Mouse (Mus musculus) gonadal fat pad, adult 2 months (tissue): ENCODE measurements around the gene Thop1. TPM values are rescaled to one million over a fixed set of nuclear protein-coding genes. Genes with fewer than 3 reads are reported as not detected.
A peak's percentile ranks its signal among the peaks of the same experiment; 100 is the strongest.
"Not testable (repeated sequence)": the region's sequence is repeated elsewhere in the genome, so short reads cannot be mapped to it uniquely, and the experiment has no call there.

Experiments used
- DNase-seq: peaks from one replicate; pipeline ENCODE4 v3.0.0-alpha.2; 2012; ENCODE audit warnings: low read depth
- polyA plus RNA-seq: library from polyadenylated mRNA; depleted of rRNA; stranded (reverse); fragments of >200 nt; gene quantifications from 2 replicates; pipeline ENCODE4 v1.2.3, GENCODE M21; 2012; rRNA removed

Thop1 gene
- 31.7 and 35.0 TPM in 2 replicates for polyA plus RNA-seq

DNA sequence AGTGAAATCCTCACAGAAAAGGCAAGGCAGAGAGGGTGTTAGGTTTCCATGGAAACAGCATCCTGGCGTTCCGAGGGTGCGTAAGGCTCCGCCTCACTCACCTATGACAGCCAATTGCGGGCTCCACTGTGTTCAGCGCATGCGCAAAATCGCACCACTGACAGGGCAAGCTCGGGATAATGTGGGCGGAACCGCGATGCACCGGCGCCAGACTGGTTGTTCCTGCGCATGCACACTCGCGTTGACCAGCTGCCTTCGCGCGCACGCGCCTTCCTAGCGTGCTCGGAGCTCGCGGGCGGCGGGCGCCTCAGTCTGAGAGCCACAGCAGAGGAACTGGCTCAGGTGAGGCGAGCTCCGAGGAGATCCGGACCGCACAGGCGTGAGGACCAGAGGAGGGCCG lies at the start of gene Thop1:
Thop1 (plus strand) TSS at position 200 of the 400 bp plus-strand sequence.
- DNase-seq = peak; percentile 85

DNA sequence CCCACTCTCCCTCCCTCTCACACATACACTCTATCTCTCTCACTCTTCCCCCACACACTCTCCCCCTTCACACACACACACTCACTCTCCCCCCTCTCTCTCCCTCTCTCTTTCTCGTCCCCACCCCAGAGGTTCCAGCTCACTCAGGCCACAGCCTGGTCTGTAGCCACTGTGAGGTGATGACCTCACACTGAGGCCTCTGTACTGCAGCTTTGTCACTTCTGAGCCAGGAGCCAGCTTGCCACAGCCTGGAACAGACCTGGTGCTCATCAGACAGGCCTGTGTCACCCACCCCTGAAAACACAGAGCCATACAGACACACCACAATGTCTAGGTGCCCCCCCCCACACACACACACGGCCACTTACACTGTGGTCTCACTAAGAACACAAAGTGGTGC lies 49.6 kb upstream of the Thop1 start:
- no peak for DNase-seq

DNA sequence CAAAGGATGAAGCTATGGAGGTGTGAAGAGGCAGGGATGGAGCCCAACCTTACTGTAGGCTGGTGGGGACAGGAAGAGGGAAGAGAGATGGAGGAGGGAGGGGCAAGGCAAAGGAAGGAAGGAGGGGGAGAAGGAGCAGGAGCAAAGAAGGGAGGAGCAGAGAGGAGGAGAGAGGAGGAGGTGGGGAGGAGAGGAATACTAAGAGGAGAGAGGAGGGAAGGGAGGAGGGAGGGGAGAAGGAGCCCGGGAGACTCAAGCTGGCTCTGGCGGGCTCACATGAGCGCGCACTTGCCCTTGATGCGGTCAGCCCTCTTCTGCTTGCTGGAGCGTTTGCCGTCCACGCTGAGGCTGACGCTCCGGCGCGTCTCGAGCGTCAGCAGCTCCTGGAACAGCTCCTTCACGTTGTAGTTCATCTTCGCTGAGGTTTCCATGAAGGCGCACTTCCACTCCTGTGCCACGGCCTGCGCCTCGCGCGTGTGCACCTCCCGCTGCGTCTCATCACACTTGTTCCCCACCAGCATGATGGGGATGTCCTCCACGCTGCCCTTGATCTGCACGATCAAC lies 48.2 kb upstream of the Thop1 start:
- no peak for DNase-seq

DNA sequence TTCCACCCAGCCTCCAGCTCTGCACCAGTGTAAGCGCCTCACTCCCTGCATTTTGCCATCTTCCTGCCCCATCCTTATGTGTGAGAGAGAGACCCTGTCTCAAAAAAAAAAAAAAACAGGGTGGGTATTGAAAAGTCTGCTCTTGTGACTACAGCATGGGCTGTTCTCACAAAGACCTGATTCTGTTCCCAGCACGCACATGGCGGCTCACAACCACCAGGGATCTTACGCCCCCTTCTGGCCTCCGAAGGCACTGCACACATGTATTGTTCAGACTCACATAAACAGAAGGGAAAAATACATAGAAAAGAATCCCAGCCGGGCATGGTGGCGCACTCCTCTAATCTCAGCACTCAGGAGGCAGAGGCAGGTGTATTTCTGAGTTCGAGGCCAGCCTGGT lies 47.1 kb upstream of the Thop1 start:
- no peak for DNase-seq

DNA sequence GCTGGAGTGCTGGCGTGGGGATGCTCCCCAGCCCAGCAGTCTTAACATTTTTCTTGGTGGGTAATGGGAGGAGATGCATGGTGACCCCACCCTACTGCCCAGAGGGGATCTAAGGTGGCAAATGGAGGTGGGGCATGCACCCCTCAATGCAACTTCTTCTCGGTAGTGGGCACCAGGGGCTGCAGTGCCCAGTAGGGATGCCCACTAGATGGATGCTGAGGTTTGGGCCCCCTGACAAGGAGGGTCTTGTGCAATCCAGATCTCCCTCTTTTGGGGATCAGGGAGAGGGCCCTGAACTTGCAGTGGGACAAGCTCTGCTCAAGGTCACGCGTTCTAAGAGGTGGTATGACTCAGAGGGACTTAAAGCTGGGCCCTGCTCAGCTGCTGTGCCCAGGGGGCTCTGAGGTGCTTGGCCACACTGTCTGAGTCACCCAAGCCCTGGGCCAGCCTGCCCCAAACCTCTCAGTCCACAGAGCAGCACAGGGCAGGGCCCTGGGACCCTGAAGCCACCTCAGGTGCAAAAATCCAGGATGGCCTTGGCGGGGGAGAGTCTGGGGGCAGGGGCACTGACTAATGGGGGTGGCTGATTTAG lies 45.4 kb upstream of the Thop1 start:
- DNase-seq = no peak

DNA sequence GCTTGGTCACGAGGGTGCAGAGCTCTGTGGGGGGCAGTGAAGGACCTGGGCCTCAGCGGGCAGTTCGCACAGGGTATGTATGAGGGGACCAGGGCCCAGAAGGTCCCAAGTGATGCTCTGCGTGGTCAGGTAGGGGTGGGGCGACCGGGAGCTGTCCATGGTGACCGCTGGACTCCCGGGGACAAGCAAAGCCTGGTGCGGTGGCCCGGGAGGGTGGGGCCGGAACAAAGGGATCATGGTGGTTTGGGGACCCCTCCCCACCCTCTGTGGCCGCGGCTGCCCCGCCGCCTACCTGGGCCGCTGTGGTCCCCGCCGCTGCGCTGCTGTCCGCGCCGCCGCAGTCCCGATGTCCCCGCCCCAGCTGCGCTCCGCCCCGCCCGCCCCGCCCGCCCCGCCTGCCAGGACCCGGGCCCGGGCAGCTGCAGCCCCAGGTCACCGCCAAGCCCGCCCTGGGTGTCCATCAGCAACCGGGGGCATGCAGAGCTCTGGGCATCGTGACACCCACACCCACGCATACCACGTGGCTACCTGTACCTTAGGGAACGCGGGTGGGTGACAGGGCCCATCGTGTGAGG lies 44.7 kb upstream of the Thop1 start:
- DNase-seq = no peak

DNA sequence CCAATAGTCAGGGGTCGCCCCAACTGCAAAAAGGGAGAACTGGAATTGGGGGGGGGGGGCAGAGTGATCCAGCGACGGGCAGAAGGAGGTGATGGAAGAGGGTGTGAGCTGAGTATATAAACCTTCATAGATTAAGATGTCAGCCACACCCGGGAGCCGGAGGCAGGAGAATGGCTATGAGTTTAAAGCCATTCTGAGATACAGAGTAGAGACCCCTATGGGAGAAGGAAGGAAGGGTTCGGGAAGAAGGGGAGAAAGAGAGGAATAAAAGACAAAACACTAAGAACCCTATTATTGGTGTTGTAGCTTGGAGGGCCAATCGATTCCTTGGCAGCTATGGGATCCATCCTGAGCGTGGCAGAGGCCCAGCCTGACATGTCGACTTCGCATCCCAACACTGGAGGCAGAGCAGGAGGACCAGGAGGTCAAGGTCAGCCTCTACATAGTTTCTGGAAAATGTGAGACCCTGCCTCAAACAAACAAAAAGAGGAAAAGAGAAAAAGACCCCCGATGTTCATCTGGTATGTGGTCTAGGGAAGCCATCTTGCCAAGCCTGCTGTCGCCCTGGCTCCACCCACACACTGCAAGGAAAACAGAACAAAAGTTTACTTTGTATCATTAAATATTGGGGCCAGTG lies 44.1 kb upstream of the Thop1 start, which contains the start of gene Diras1:
Diras1 (minus strand) TSS at position 24 of the 637 bp plus-strand sequence.
- no peak for DNase-seq

DNA sequence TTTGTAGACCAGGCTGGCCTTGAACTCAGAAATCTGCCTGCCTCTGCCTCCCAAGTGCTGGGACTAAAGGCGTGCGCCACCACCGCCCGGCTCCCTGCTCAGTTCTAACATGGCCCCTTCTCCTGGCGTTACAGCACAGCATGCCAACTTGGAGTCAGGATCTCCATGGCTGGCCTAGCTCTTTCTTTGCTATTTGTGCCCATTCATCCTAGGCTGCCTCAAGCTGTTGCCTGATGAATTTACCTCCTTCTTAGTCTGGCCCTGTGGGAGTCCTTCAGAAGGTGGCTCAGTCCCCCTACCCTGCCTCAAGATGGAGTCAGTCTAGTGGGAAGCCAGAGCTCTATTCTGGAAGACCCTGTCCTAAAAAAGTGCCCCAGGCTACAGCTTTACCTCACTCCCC lies 43.0 kb upstream of the Thop1 start:
- DNase-seq = no peak

DNA sequence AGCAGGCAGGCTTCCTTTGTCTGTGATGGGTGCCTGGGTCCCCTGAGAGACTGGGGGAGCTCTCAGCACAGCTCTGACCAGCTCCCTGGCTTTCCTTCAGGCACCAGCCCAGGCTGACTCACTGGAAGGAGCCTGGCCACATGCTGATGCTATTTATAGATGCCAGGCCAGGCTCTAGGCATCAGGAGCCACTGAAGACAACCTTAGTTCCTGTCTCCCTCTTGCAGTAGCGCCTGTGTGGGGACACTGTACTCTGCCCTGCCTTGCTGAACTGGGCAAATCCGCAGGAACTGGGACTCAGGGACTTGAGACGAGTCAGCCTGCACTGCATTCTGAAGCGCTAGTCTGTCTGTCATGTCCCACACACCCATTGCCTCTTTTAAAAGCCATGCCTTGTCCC lies 42.5 kb upstream of the Thop1 start:
- no peak for DNase-seq

DNA sequence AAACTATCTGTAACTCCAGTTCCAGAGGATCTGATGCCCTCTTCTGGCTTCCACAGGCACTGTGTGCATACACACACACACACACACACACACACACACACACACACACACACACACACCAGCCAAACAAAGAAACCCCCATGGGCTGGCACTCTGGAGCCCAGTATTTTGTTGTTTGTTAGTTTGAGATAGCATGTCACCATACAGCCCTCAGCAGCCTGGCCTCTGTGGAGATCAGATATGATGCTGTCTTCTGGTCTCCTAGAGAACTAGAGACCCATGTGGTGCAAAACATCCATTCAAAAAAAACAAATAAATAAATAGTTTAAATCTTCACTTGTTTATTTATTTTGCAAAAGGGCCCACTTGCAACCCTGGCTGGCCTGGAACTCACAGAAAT lies 41.6 kb upstream of the Thop1 start:
- no peak for DNase-seq

DNA sequence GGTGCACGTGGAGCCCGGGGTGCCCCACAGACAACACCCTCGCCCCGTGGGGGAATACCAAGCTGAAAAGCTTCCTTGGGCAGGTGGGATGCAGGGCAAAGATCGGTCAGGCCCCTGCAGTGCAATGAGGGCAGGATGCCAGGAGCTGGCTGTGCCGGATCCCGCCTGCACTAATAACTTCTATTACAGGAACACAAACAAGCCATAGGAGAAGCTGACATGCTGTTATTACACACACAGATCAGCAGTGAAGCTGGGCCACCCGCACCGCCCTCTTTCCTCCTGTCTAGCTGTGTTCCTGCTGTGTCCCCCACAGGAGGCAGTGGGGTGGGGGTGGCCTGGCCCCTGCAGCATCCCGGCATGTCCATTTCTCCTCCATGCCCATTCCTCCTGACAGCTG lies 40.8 kb upstream of the Thop1 start:
- DNase-seq = no peak

DNA sequence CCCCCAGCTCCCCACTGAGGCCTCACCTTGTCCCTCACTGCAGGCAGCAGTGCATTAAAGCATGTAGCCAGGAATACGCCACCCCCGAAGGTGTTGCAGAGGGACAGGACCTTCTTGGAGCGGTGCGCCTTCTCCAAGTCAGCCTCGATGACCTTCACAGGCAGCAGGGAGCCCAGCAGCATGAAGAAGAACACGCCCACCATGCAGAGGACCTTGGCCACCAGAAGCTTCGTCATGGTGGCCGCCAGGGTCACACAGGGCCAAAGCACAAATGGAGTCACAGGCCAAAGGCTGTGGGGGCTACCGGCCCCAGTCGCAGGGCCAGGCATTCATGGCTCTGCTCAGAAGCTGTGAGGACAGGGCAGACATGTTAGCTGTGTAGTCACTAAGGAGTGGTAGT lies 36.2 kb upstream of the Thop1 start:
- no peak for DNase-seq

DNA sequence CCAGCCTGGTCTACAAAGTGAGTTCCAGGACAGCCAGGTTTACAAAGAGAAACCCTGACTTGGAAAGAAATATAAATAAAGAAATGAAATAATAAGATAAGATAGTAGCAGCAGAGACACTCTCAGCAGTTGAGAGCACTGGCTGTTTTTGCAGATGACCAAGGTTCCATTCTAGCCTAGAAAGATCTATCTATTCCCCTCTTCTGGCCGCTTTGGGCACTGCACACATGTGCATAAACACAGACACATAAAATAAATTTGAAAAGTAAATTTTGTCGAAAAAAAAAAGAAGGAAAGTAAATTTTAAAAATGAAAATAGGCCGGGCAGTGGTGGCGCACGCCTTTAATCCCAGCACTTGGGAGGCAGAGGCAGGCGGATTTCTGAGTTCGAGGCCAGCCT lies 33.6 kb upstream of the Thop1 start:
- no peak for DNase-seq

DNA sequence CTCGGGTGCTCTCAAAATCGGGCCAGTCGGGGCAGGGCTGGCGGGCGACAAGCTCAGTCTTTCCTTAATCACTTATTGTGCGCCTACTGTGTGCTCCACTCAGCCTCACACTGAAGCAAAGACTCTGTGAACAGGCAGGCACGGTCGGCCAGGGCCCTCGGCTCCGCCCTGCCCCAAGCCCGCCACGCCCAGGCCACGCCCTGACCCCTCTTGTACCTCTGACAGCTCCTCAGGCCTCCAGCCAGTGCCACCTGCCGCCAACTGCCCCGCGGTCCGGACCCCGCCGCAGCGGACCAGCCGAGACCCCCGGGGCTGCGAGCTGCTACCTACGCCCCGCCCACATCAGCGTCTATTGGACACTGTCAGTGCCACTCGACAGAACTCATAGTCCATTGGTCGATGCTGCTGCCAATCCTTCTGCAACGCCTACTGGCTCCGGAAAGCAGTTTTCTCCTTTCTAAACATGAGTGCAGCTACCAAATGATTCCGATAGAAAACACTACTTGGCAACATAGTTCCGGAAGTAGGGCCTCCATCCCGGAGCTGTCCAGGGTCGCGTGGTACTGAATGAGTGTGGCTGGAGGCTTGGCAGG lies 32.8 kb upstream of the Thop1 start, which contains the start of gene Slc39a3:
Slc39a3 (minus strand) TSS at position 439 of the 593 bp plus-strand sequence.
- DNase-seq = no peak

DNA sequence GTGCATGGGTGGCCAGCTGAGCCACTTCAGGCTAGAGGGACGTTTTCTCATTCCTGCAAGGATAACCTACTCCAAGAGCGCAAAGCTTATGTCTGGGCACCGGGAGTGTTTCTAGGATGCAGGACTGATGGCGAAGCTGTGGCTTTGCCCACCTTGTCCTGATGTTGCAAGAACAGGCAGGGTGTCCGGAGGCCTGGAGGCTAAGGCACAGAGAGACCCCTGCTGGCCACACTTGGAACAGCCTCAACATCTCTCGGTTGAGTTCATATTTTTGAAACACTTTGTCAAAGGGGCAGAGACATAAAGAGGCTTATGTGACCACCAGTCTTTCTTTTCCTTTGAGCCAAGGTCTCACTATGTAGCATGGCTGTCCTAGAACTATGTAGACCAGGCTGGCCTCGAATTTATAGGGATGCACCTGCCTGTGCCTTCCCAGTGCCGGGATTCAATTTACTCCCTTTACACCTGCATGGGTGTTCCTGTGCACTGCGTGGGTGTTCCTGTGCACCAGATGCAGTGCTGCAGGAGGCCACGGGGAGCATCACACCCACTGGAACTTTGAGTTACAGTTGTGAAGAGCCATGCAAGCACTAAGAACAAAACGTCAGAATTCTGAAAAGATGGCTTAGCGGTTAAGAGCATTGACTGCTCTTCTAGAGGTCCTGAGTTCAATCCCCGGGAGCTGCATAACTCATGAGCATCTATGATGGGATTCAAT lies 28.2 kb upstream of the Thop1 start:
- no peak for DNase-seq

DNA sequence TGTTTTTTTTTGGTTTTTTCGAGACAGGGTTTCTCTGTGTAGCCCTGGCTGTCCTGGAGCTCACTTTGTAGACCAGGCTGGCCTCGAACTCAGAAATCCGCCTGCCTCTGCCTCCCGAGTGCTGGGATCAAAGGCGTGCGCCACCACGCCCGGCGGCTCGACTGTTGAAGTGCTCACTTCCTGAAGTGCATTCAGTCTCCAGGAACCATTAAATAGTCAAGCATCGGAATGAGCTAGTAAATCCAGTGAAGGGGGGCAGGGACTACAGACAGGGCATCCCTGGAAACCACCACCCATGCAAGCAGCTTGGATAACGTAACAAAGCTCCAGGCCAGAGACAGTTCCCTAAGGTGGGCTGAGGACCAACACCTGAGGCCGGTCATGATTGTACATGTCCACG lies 24.6 kb upstream of the Thop1 start:
- DNase-seq = not testable (repeated sequence)

DNA sequence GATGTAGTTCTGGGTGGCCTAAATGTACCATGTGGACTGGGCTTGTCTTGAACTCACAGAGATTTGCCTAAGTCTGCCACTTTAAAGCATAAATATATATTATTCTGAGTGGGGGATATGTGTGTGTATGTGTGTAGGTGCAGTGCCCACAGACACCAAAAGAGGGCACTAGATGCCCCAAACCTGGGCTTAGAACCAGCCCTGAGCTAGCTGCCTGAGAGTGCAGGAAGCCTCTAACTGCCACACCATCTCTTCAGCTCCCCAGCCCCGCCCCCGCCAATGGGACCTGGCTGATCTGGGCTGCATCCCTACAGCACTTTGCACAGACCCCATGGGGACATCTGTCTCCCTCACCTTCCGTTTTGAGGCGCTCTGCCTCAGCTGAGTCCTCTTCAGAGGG lies 19.2 kb upstream of the Thop1 start:
- DNase-seq = no peak

DNA sequence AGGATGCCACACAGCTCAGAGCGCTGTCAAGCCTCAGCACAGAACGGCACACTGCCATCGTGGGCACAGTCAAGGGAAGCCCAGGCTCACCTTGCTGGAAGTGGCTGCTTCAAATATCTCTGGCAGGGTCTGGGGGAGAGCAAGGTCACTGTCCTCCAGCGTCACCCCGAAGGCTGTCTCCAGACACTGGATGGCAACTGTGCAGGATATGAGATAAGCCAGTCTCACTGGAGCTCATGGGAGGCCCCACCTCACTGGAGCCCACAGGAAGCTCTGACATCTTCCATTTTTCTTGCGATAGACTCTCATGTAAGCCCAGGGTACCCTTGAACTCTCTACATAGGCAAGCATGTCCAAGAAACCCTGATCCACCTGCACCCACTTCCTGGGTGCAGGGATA lies 18.7 kb upstream of the Thop1 start:
- no peak for DNase-seq

DNA sequence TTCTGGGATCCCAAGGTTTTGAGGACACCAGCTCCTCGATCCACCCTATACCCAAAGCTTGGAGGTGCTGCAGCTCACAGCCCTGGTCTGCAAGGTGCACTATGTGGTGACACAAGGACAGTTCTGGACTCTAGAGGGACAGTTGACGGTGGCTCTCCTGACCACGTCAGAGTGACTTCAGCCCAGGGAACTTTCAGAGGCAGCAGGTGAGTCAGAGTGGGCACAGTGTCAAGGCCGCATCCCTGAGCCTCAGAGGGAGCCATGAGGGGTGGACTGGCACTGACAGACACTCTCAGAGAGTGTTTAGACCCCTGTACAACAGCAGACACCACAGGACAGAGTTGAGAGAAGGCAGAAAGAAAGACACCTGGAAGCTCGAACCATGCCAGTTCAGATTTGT lies 17.3 kb upstream of the Thop1 start:
- no peak for DNase-seq

DNA sequence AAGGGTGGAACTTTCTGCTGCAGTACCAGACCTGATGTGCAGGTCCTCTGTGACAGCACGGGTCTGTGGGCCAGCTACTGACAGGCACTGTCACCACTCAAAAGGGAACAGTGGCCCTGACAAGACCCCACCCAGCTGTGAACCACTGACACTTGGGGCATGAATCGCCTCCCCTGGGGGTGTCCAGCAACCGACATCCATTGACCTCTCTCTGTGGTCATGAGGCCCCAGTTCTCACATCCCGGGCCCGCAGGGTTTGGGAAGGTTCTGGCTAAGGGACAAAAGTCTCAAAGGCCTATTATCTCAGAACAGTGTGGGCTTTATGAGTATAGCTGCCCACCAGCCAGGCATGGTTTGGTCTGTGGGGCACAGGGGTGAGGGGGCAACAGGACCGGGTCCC lies 14.7 kb upstream of the Thop1 start:
- DNase-seq = no peak

DNA sequence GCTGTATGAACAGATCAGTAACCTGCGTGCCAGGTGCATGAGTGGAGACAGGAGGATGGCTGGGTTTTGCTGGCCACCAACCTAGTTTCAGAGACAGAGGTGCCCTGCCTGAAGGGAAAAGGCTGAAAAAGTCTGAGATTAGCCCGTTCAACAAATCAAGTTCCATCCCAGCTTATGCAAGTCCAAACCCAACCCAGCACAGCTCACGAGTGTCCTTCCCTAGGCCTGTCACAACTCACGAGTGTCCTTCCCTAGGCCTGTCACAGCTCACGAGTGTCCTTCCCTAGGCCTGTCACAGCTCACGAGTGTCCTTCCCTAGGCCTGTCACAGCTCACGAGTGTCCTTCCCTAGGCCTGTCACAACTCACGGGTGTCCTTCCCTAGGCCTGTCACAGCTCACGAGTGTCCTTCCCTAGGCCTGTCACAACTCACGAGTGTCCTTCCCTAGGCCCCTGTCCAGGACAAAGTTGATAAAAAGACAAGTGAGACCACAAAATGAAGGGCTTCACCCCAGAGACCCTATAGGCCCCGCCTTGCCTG lies 14.0 kb upstream of the Thop1 start:
- not testable (repeated sequence) for DNase-seq
